Mouse (Mus musculus): ENCODE measurements at regions not wholly inside any gene's neighbourhood (a gene's known extent, or its start where the extent isn't known, plus 50 kb on each side); places are given as distances from the start of the nearest gene placed in this dataset.

- TF ChIP-seq CTCF (IDR thresholded peaks at IDR 0.05; ENCODE audit: borderline replicate concordance, insufficient read depth, low read depth, low read length) (no peak), POLR2A (IDR thresholded peaks at IDR 0.05; ENCODE audit: borderline replicate concordance, insufficient read depth, low read length) (no peak)
Measured at GRCm38 (mm10) chr8:101655292-101655691, 1130.2 kb downstream of the Cdh11 start.

Measured in cerebellum, adult 2 months (tissue).